Mouse (Mus musculus) hindbrain, embryonic 14.5 days (tissue): ENCODE measurements around the gene Fam219a. TPM values are rescaled to one million over a fixed set of nuclear protein-coding genes. Genes with fewer than 3 reads are reported as not detected.

Source experiments
- ATAC-seq: fragments of 200-750 bp; cut with Nextera tagmentation; 2 replicates; pipeline ENCODE4 v1.8.0; 2017; ENCODE audit warnings: moderate number of reproducible peaks, mild to moderate bottlenecking, moderate TSS enrichment, moderate library complexity; ENCODE audit not compliant: low FRiP score
- DNase-seq: peaks from one replicate; pipeline ENCODE4 v3.0.0-alpha.2; 2015; ENCODE audit warnings: low spot score
- H3K27ac ChIP-seq: fragments of 300-500 bp; sonication (generic); 2 replicates; pipeline ENCODE4 v1.5.1; 2014; ENCODE audit warnings: mild to moderate bottlenecking, moderate library complexity
- H3K27me3 ChIP-seq: fragments of 300-500 bp; sonication (generic); 2 replicates; pipeline ENCODE4 v1.6.1; 2014; ENCODE audit warnings: mild to moderate bottlenecking, low read length, mixed read lengths; ENCODE audit not compliant: control insufficient read depth, insufficient read depth
- H3K36me3 ChIP-seq: fragments of 300-500 bp; sonication (generic); replicated peaks from 2 replicates; pipeline ENCODE4 v1.6.1; 2014; ENCODE audit not compliant: control insufficient read depth, insufficient read depth
- H3K4me1 ChIP-seq: fragments of 300-500 bp; sonication (generic); replicated peaks from 2 replicates; pipeline ENCODE4 v1.6.1; 2014; ENCODE audit warnings: antibody characterized with exemption, low read length, mixed read lengths; ENCODE audit not compliant: control insufficient read depth, insufficient read depth
- H3K4me2 ChIP-seq: fragments of 300-500 bp; sonication (generic); replicated peaks from 2 replicates; pipeline ENCODE4 v1.6.1; 2014; ENCODE audit warnings: mild to moderate bottlenecking, moderate library complexity
- H3K4me3 ChIP-seq: fragments of 300-500 bp; sonication (generic); replicated peaks from 2 replicates; pipeline ENCODE4 v1.5.1; 2014; ENCODE audit warnings: mild to moderate bottlenecking, low read length
- H3K9ac ChIP-seq: fragments of 300-500 bp; sonication (generic); 2 replicates; pipeline ENCODE4 v1.6.1; 2014
- H3K9me3 ChIP-seq: fragments of 300-500 bp; sonication (generic); 2 replicates; pipeline ENCODE4 v1.6.1; 2016; ENCODE audit warnings: low read length; ENCODE audit not compliant: control insufficient read depth
- WGBS: fragments of 180-500 bp; shearing (Covaris S2); extraction: QIAGEN DNeasy Blood & Tissue Kit; methylation state at CpG from one replicate; pipeline ENCODE4 v1.1.7; 2014; 5-methylcytosine and 5-hydroxymethylcytosine counted together
- polyA plus RNA-seq: library from polyadenylated mRNA; unstranded; fragments of >200 nt; fragmentation: Nextera tagmentation; extraction: Ambion mirVana; gene quantifications from 2 replicates; pipeline ENCODE4 v1.2.1, GENCODE M21; 2014

Fam219a gene
- 20.0 and 23.5 TPM in 2 replicates for polyA plus RNA-seq

DNA sequence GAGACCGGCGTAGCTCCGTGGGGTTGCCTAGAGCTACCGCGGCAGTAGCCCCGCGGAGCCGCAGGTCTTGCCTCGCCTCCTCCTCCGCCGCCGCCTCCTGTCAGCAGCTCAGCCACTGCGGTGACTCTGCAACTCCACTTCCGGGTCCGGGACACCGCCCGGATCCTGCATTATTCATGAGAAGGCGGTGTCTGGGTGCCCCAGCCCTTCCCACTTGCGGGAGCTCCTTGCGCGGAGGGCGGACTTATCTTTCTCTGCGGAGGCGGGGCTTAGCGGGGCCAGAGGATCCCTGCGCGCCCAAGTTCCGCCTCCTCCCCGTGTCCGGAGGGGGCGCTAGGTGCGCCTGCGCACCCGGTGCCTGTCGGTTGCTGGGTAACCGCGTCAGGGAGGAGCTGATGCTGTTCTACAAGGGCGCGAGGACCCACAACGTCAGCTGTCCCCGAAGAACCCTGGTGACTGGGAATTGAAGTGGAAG, at the start of gene Fam219a, which contains the start of gene Dnaic1:
Gene Fam219a, minus strand, starts transcription at position 128 of the 475 bp plus-strand sequence.
Gene Dnaic1, plus strand, starts transcription at position 365 of the 475 bp plus-strand sequence.
- ATAC-seq, result peak; percentile 98
- peak; percentile 97 for DNase-seq
- no peaks in the 10 kb centered on the region for H3K27me3 ChIP-seq
- WGBS, result under 1% methylated on average over 41 of the region's 41 CpGs
- no peaks in the 10 kb centered on the region for H3K9me3 ChIP-seq
- peaks cover 28% of the 10 kb centered on the region for H3K4me1 ChIP-seq
- peak within 1 kb of the TSS; percentile 93 for H3K27ac ChIP-seq
- H3K9ac ChIP-seq, result peak within 1 kb of the TSS; percentile 85
- peak within 1 kb of the TSS; percentile 81 for H3K4me3 ChIP-seq
- peak within 1 kb of the TSS; percentile 80 for H3K4me2 ChIP-seq
- no peaks in the 10 kb centered on the region for H3K36me3 ChIP-seq

DNA sequence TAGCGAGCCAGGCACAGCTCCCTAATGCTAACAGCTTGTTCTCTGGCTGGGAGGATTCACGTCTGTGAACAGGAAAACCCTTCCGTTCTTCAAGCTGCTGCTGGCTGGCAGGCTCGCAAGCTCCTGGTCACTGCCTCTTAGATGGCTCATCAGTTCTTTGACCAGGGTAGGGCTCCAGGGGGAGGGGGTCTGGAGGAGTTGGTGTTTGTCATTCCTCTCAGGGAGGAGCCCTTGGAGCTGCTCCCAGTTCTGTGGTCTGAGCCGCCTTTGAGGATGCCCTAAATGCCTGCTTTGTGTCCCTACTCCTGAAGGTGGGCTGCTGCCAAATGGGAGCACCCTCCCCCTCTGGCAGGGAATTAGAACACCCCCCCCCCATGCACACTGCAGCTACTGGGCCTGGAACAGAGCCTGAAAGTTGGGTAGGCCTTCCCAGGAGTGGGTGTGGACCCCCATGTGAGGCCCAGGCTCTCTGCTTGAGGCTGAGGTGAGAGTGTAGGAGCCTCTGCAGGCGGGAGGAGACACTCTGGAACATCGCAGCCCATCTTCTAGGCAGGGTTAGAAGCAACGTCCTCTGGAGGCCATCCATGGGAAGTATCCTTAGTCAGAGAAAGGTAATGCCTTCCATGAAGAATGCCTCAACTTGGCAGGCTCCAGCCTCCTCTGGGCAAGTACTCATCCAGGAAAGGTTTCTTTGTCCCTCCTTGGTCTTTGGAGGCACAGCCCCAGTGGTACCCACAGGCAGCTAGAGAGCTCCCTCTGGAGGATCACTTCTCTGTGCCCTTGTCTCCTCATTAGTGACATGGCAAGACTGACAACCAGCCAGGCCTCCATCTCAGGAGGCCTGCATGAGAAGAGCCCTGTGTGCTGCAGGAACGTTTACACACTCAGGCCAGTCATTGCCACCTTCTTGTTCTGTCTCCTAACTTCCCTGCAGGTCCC, 46.6 kb upstream of the Fam219a start:
- no peaks in the 10 kb centered on the region for H3K36me3 ChIP-seq
- no peak overlapping the region for H3K4me3 ChIP-seq
- H3K4me1 ChIP-seq, result peaks cover 35% of the 10 kb centered on the region
- WGBS, result 53% methylated on average over 9 of the region's 9 CpGs
- H3K27ac ChIP-seq, result peak overlapping the region; percentile 66
- ATAC-seq (peak; percentile 76), DNase-seq (peak; percentile 61)
- no peak overlapping the region for H3K4me2 ChIP-seq
- H3K27me3 ChIP-seq, result no peaks in the 10 kb centered on the region
- H3K9me3 ChIP-seq, result no peaks in the 10 kb centered on the region
- no peak overlapping the region for H3K9ac ChIP-seq

DNA sequence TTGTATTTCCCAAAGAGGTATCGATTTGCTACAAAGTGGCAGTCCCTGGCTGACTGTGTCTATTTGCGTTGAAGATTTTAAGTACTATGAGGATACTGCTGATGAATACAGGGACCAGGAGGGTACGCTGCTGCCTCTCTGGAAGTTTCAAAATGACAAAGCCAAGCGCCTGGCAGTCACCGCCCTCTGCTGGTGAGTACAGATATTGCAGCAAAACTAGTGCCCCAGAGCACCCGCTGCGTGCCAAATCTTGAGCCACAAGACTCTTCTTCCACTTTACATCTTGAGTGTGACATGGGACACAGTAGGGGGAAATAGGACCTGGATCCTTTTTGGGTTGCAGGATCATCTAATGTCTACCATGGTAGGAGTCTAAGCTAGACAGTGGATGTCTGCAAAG, 44.8 kb upstream of the Fam219a start:
- no peaks in the 10 kb centered on the region for H3K9me3 ChIP-seq
- no peak overlapping the region for H3K9ac ChIP-seq
- no peaks in the 10 kb centered on the region for H3K27me3 ChIP-seq
- H3K27ac ChIP-seq, result 0 out of 2 replicates have a peak overlapping the region, but pooled peaks have one; percentile 7
- DNase-seq (peak; percentile 87), ATAC-seq (no peak)
- H3K4me2 ChIP-seq, result no peak overlapping the region
- no peak overlapping the region for H3K4me3 ChIP-seq
- peaks cover 29% of the 10 kb centered on the region for H3K4me1 ChIP-seq
- H3K36me3 ChIP-seq, result no peaks in the 10 kb centered on the region
- WGBS, result 5% methylated on average over 7 of the region's 7 CpGs

DNA sequence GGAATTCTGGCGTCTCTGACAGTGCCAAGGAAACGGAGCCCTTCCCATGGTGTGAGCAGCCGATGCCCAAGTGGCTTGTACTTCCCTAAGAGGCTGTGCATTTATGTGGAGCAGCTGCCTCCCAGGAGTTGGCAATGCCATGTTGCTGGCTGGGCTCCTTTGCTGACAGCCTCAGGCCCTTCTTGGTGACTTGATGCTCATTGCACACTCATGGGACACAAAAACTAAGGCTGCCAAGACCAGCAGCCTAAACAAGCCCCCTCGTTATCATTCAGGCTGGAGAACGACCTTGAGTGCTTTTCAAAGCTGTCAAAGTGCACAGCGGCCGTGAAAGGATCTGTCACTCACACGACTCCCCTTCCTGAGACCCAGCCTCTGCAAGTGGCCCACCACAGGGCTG, 42.8 kb upstream of the Fam219a start:
- 15% methylated on average over 8 of the region's 8 CpGs for WGBS
- Histone ChIP-seq H3K27ac (peak overlapping the region; percentile 23; the same call in 1 of the 2 replicates), H3K9me3 (no peaks in the 10 kb centered on the region), H3K4me1 (peaks cover 14% of the 10 kb centered on the region; the same call in 1 of the 2 replicates), H3K4me3 (no peak overlapping the region), H3K9ac (no peak overlapping the region), H3K27me3 (no peaks in the 10 kb centered on the region), H3K36me3 (no peaks in the 10 kb centered on the region), H3K4me2 (no peak overlapping the region)
- ATAC-seq, result peak; percentile 72
- DNase-seq, result peak; percentile 73

DNA sequence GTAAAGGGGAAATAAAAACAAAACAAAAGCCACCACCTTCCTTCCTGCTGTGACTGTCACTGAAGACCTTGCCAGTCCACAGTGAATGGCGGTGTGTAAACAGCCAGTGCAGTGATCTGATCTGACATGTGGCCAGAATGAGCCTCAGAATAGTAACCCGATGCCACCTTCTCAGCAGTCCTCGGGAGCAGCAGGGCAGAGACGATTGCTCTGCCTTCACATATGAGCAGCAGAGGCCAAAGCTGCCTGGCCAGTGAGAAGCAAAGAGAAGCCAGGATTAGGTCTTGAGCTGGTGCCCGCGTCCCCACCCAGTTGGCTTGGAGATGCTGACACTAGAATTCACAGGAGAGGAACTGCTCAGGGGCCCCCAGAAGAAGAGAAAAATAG, 41.2 kb upstream of the Fam219a start:
- 39% methylated on average over 6 of the region's 6 CpGs for WGBS
- no peaks in the 10 kb centered on the region for H3K36me3 ChIP-seq
- no peaks in the 10 kb centered on the region for H3K27me3 ChIP-seq
- ATAC-seq (no peak), DNase-seq (no peak)
- H3K9me3 ChIP-seq, result no peaks in the 10 kb centered on the region
- H3K27ac ChIP-seq, result no peak overlapping the region
- no peak overlapping the region for H3K4me3 ChIP-seq
- H3K9ac ChIP-seq, result no peak overlapping the region
- H3K4me1 ChIP-seq, result peaks cover 14% of the 10 kb centered on the region; the same call in 1 of the 2 replicates
- no peak overlapping the region for H3K4me2 ChIP-seq

DNA sequence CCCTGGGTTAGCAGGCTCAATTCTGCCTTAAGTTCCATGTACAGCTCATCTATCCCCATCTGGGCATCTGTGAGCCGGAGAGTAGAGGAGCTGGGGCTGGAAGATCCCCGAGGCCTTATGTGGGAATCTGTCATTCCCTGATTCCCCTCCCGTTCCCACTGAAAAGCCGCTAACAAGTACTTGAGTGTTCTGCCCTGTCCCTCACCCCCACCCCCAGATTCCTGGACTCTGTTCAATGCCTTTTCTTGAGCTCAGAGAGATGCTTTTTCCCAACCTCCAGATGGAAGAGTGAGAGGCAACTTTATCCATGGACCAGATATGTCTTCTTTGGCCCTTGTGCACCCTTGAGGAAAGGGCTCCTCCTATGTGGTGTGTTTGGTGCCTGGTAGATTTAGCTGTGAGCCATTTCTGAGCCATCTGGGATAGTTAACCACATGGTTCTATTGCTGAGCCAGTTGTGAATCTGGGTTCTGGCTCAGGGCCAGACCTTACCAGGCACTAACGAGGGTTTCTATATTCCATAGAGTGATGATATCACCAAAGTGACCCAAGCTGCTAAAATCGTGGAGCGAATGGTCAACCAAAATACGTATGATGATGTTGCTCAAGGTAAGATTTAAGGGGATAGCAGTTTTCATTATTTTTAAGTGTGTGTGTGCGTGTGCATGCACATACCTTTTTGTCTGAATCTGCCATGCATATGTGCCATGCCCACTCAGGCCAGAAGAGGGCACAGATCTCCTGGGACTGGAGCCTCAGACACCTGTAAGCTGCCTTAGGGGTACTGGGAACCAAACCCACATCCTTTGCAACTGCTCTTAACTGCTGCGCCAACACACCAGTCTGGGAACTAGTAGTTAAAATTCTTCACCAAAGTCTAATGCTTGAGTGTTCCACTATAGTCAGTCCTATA, 40.6 kb upstream of the Fam219a start:
- Histone ChIP-seq H3K4me3 (no peak overlapping the region), H3K27ac (no peak overlapping the region), H3K36me3 (no peaks in the 10 kb centered on the region), H3K4me2 (no peak overlapping the region), H3K4me1 (peaks cover 12% of the 10 kb centered on the region; the same call in 1 of the 2 replicates), H3K9me3 (no peaks in the 10 kb centered on the region), H3K9ac (no peak overlapping the region), H3K27me3 (no peaks in the 10 kb centered on the region)
- DNase-seq, result no peak
- 72% methylated on average over 10 of the region's 10 CpGs for WGBS
- ATAC-seq, result no peak

DNA sequence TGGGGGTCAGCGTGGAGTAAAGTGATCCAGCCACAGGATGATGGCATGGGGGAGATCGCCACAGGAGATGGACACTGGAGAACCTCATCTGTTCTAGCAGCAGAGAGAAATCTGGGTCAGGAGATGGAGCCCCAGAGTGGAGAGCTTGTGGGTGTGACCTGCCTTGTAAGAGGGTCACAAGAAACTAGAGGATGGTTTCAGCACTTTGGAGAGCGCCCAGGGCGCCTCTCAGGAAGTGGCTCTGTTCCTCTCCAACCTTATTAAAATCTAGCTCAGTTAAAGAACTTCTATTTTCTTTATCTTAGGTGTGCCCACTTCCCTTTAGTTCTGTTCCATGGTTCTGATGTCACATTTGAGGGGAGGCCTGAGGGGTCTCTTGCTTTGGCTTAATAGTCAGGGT, 37.4 kb upstream of the Fam219a start:
- H3K4me1 ChIP-seq, result peaks cover 10% of the 10 kb centered on the region; the same call in 1 of the 2 replicates
- ATAC-seq, result no peak
- H3K36me3 ChIP-seq, result no peaks in the 10 kb centered on the region
- no peak overlapping the region for H3K9ac ChIP-seq
- no peak overlapping the region for H3K27ac ChIP-seq
- H3K27me3 ChIP-seq, result no peaks in the 10 kb centered on the region
- no peak overlapping the region for H3K4me2 ChIP-seq
- no peak for DNase-seq
- 55% methylated on average over 4 of the region's 4 CpGs for WGBS
- H3K9me3 ChIP-seq, result no peaks in the 10 kb centered on the region
- H3K4me3 ChIP-seq, result no peak overlapping the region

DNA sequence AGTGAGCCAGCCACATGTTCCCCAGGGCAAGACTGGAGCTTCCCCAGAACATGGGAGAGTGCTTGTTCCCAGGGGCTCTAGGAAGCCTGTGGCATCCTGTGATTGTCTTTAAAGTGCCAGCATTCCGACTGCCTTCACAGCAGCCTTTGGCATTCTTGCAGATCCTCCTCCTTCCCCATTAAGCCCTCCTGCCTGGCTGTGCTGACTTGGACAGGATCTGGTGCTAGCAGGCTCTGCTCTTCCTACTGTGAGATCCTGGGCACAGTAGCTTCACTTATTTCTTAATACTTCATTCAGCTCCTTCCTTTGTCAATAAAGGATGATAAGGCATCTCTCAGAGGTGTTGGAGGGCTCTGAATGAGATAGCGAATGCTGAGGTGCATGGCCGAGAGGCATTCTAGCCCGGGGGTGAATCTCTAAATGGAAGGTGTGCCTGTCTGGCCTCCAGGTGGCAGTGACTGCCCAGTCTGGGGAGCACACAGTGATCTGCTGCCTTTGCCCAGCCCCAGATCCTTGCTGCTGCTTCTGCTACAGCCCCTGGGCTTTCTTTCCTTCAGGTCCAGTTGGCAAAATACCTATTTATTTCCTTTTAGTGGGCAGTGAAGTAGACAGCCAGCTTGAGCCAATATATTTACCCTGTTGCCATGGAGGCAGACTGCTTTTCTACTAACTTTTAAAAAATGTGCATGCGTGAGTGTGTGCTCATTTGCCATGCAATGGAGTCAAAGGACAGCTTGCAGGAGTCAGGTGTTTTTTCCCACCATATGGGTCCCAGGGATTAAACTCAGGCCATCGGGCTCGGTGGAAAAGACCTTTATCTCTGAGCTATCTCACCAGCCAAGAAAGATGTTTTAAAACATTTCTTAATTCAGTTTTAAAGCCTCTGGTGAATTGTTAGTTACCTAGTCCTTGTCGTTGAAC, 35.4 kb upstream of the Fam219a start:
- Histone ChIP-seq H3K36me3 (no peaks in the 10 kb centered on the region), H3K9ac (peak overlapping the region; percentile 18; the same call in 1 of the 2 replicates), H3K4me2 (no peak overlapping the region), H3K4me3 (no peak overlapping the region), H3K4me1 (peaks cover 10% of the 10 kb centered on the region; the same call in 1 of the 2 replicates), H3K27me3 (no peaks in the 10 kb centered on the region), H3K9me3 (no peaks in the 10 kb centered on the region), H3K27ac (no peak overlapping the region)
- 21% methylated on average over 8 of the region's 8 CpGs for WGBS
- ATAC-seq (peak; percentile 73; the same call in 1 of the 2 replicates), DNase-seq (peak; percentile 51)
